Mouse (Mus musculus) midbrain, postnatal 0 days (tissue): ENCODE measurements at regions not wholly inside any gene's neighbourhood (a gene's known extent, or its start where the extent isn't known, plus 50 kb on each side); places are given as distances from the start of the nearest gene placed in this dataset.
"Not testable (repeated sequence)": the region's sequence is repeated elsewhere in the genome, so short reads cannot be mapped to it uniquely, and the experiment has no call there.

Experiments
- ATAC-seq: fragments of 200-750 bp; cut with Nextera tagmentation; 2 replicates; pipeline ENCODE4 v1.8.0; 2017; ENCODE audit warnings: moderate number of reproducible peaks, mild to moderate bottlenecking, moderate TSS enrichment, moderate library complexity; ENCODE audit not compliant: low FRiP score
- DNase-seq: peaks from one replicate; pipeline ENCODE4 v3.0.0-alpha.2; 2015; ENCODE audit warnings: low spot score
- H3K27ac ChIP-seq: fragments of 300-500 bp; sonication (generic); 2 replicates; pipeline ENCODE4 v1.5.1; 2014; ENCODE audit warnings: low read depth, mild to moderate bottlenecking, low read length, mixed read lengths
- H3K27me3 ChIP-seq: fragments of 300-500 bp; sonication (generic); 2 replicates; pipeline ENCODE4 v1.6.1; 2014; ENCODE audit warnings: low read length, control low read depth, mixed read lengths; ENCODE audit not compliant: insufficient read depth
- H3K36me3 ChIP-seq: fragments of 300-500 bp; sonication (generic); 2 replicates; pipeline ENCODE4 v1.6.1; 2014; ENCODE audit warnings: low read length, control low read depth, mixed read lengths; ENCODE audit not compliant: insufficient read depth
- H3K4me1 ChIP-seq: fragments of 300-500 bp; sonication (generic); 2 replicates; pipeline ENCODE4 v1.6.1; 2014; ENCODE audit warnings: mild to moderate bottlenecking, control low read depth, antibody characterized with exemption, low read length, mixed read lengths; ENCODE audit not compliant: insufficient read depth
- H3K4me2 ChIP-seq: fragments of 300-500 bp; sonication (generic); 2 replicates; pipeline ENCODE4 v1.6.1; 2014; ENCODE audit warnings: low read depth, mild to moderate bottlenecking, low read length, mixed read lengths; ENCODE audit not compliant: poor library complexity, severe bottlenecking
- H3K4me3 ChIP-seq: fragments of 300-500 bp; sonication (generic); 2 replicates; pipeline ENCODE4 v1.5.1; 2014; ENCODE audit warnings: low read depth, mild to moderate bottlenecking, low read length, moderate library complexity
- H3K9ac ChIP-seq: fragments of 300-500 bp; sonication (generic); replicated peaks from 2 replicates; pipeline ENCODE4 v1.6.1; 2014; ENCODE audit warnings: mild to moderate bottlenecking, low read length, moderate library complexity, mixed read lengths; ENCODE audit not compliant: poor library complexity, severe bottlenecking
- H3K9me3 ChIP-seq: fragments of 300-500 bp; sonication (generic); 2 replicates; pipeline ENCODE4 v1.6.1; 2016; ENCODE audit warnings: low read length, control low read depth
- CTCF ChIP-seq: IDR thresholded peaks from 2 replicates; pipeline ENCODE4 v1.5.1; 2016; ENCODE audit warnings: antibody characterized with exemption, mild to moderate bottlenecking
- whole genome bisulfite sequencing: fragments of 180-500 bp; shearing (Covaris S2); extraction: QIAGEN DNeasy Blood & Tissue Kit; methylation state at CpG from one replicate; pipeline ENCODE4 v1.1.7; 2014; 5-methylcytosine and 5-hydroxymethylcytosine counted together

- Histone ChIP-seq H3K4me2 (no peak overlapping the region), H3K4me3 (no peak overlapping the region), H3K9ac (no peak overlapping the region), H3K9me3 (no peaks in the 10 kb centered on the region), H3K27ac (no peak overlapping the region), H3K27me3 (no peaks in the 10 kb centered on the region), H3K4me1 (no peaks in the 10 kb centered on the region), H3K36me3 (no peaks in the 10 kb centered on the region)
- TF ChIP-seq CTCF: no peak
- ATAC-seq: no peak
- WGBS: 54% methylated on average over 5 of the region's 5 CpGs
- DNase-seq: peak; percentile 27
These were observed 284.0 kb downstream of the Adgb start for GRCm38 (mm10) chr10:10188113-10188512.

- 89% methylated on average over 5 of the region's 5 CpGs for WGBS
These were observed 285.4 kb downstream of the Adgb start for GRCm38 (mm10) chr10:10186721-10187120.

GRCm38 (mm10) chr10:10185298-10185883, 284.5 kb upstream of the Stxbp5 start:
- WGBS: 93% methylated on average over 8 of the region's 8 CpGs
- no peak for ATAC-seq

More at GRCm38 (mm10) chr10:10186721-10187120, 285.4 kb downstream of the Adgb start:
- H3K4me2 ChIP-seq: no peak overlapping the region
- no peak overlapping the region for H3K27ac ChIP-seq
- no peaks in the 10 kb centered on the region for H3K27me3 ChIP-seq
- H3K4me3 ChIP-seq: no peak overlapping the region
- H3K9ac ChIP-seq: no peak overlapping the region
- no peaks in the 10 kb centered on the region for H3K9me3 ChIP-seq
- H3K4me1 ChIP-seq: no peaks in the 10 kb centered on the region
- no peak for TF ChIP-seq CTCF
- ATAC-seq (no peak), DNase-seq (no peak)
- H3K36me3 ChIP-seq: no peaks in the 10 kb centered on the region

GRCm38 (mm10) chr10:10184386-10184785, 283.5 kb upstream of the Stxbp5 start:
- no peak for TF ChIP-seq CTCF
- WGBS: 67% methylated on average over 5 of the region's 5 CpGs
- Histone ChIP-seq H3K4me1 (no peaks in the 10 kb centered on the region), H3K27ac (no peak overlapping the region), H3K4me2 (no peak overlapping the region), H3K9me3 (no peaks in the 10 kb centered on the region), H3K36me3 (no peaks in the 10 kb centered on the region), H3K27me3 (no peaks in the 10 kb centered on the region), H3K9ac (no peak overlapping the region), H3K4me3 (no peak overlapping the region)
- ATAC-seq (no peak), DNase-seq (no peak)

More at GRCm38 (mm10) chr10:10185298-10185883, 284.5 kb upstream of the Stxbp5 start:
- Histone ChIP-seq H3K27ac (no peak overlapping the region), H3K9ac (no peak overlapping the region), H3K9me3 (no peaks in the 10 kb centered on the region), H3K27me3 (no peaks in the 10 kb centered on the region), H3K4me1 (no peaks in the 10 kb centered on the region), H3K4me3 (no peak overlapping the region), H3K36me3 (no peaks in the 10 kb centered on the region), H3K4me2 (no peak overlapping the region)
- DNase-seq: no peak
- no peak for TF ChIP-seq CTCF

- not testable (repeated sequence) for H3K27ac ChIP-seq, H3K27me3 ChIP-seq, H3K9ac ChIP-seq, DNase-seq, H3K4me2 ChIP-seq, ATAC-seq, H3K9me3 ChIP-seq, H3K36me3 ChIP-seq, H3K4me1 ChIP-seq, H3K4me3 ChIP-seq
- 91% methylated on average over 3 of the region's 3 CpGs for WGBS
These were observed 276.2 kb upstream of the Stxbp5 start for GRCm38 (mm10) chr10:10177037-10177436.
